Mouse (Mus musculus) granulocyte monocyte progenitor cell, adult 5-6 weeks (primary cell): ENCODE data around the gene 9030612E09Rik. TPM values are rescaled to one million over a fixed set of nuclear protein-coding genes. Genes with fewer than 3 reads are reported as not detected.

ENCODE experiments used
- ATAC-seq: replicated peaks from 2 replicates; pipeline ENCODE4 v1.8.0; 2016; ENCODE audit warnings: mild to moderate bottlenecking, moderate TSS enrichment, inconsistent platforms; ENCODE audit not compliant: poor library complexity, severe bottlenecking
- total RNA-seq, 2 experiments: library from RNA; stranded (forward) in 1 of 2; stranded (reverse) in 1 of 2; fragments of 200-712, 200-1000 nt in 1 of 2; fragments of >200 nt in 1 of 2; fragmentation: Nextera tagmentation in 1 of 2; gene quantifications; 2 replicates each; pipeline ENCODE4 v1.2.3; 2014 to 2017

9030612E09Rik gene
- total RNA-seq, 2 experiments from 2014 or later, result not detected

DNA sequence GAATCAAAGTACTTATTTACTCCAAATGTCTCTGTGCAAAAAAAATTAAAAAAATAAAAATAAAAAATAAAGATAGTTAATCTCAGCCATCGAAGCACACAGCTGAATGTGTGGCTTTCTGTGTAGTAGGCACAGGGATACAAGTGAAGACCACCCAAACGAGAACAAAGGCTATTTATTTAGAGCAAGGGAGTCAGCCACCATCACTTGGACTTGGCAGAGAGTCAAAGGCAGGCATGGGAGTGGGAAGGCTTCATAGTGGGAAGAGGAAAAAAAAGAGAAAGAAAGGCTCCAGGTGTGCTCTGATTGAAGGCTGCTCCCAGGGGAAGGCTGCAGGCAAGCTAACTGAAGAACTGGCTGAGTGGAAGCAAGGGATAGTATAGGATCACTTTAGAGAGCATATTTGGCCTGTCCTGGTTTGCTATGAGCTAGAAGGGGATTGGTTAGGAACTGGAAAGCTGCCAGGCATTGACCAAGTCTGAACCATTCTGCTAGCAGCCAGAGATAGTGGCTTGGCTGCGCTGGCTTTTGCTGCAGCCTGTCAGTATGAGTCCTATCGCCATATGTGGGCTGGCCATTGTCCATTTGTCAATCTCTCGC is 5.9 kb downstream of the 9030612E09Rik start:
- ATAC-seq, result no peak

- ATAC-seq, result no peak
Observed at GRCm38 (mm10) chr10:43200206-43200605, 25.7 kb downstream of the 9030612E09Rik start.

DNA sequence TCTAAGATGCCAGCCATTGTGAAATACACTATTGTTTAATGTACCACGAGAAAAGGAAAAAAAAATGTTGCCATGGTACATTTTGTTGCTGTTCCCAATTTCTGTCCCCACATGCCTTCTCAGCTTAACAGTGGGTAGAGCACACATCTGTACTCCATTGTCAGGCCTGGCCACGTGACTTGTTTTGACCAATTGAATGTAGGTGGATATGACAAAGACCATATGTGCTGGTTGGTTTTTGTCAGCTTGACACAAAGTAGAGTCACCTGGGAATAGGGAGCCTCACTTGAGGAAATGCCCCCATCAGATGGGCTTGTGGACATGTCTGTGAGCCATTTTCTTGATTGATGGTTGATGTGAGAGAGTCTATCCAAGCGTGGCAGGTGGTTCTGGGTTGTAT is 29.4 kb downstream of the 9030612E09Rik start:
- ATAC-seq, result no peak

DNA sequence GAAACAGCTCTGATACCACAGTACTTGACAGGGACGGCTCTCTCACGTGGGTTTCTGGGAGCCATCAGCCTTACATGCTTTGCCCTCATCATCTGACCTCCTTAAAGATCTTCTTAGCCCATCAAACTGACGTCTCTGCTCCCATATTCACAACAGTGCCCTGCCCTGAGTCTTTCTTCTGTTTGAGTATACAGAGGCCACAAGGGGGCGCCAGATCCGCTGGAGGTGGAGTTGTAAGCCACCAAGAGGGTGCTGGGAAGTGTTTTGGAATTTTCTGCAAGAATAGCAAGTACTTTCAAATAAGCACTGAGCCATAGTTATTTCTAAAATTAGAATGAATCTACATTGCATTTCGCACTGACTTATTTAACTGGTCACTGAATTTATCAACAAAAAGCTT is 37.4 kb downstream of the 9030612E09Rik start:
- ATAC-seq, result peak; percentile 52; the same call in 1 of the 2 replicates

- ATAC-seq, result no peak
Observed at GRCm38 (mm10) chr10:43217361-43217900, 42.9 kb downstream of the 9030612E09Rik start.

- ATAC-seq, result peak; percentile 41
Observed at GRCm38 (mm10) chr10:43220479-43220878, 46.0 kb downstream of the 9030612E09Rik start.

- peak; percentile 99 for ATAC-seq
Observed at GRCm38 (mm10) chr10:43220910-43221625, 46.6 kb downstream of the 9030612E09Rik start, which contains the start of gene Pdss2. TSS of gene Pdss2 (plus strand) at chr10:43221486.

- ATAC-seq, result peak; percentile 33
Observed at GRCm38 (mm10) chr10:43221659-43222058, 47.2 kb downstream of the 9030612E09Rik start.

GRCm38 (mm10) chr10:43223391-43223790 is 48.9 kb downstream of the 9030612E09Rik start:
- ATAC-seq, result no peak

Other genes with a start within 250 kb of the 9030612E09Rik start
- gene Sobp, start 174 bp upstream of the 9030612E09Rik start, total RNA-seq (2014; fragmentation: Nextera tagmentation), result not detected in 2 replicates
- gene Sobp, start 174 bp upstream of the 9030612E09Rik start, total RNA-seq (2017), result not detected in 2 replicates
- 6.9 and 10.1 TPM in 2 replicates for gene Pdss2, start 46.8 kb downstream of the 9030612E09Rik start, total RNA-seq (2014; fragmentation: Nextera tagmentation)
- 13.3 and 22.9 TPM in 2 replicates for gene Pdss2, start 46.8 kb downstream of the 9030612E09Rik start, total RNA-seq (2017)